Mouse (Mus musculus): Measurements from ENCODE around the gene Tns1. TPM values are rescaled to one million over a fixed set of nuclear protein-coding genes. Genes with fewer than 3 reads are reported as not detected.

Tns1 gene
- polyA plus RNA-seq, 1 experiment from 2014 or later: 8.2 TPM

- no peak overlapping the region for H3K4me2 ChIP-seq (ENCODE audit: low read length)
- H3K36me3 ChIP-seq (ENCODE audit: control insufficient read depth, insufficient read depth, low read length): no peaks in the 10 kb centered on the region
- ATAC-seq: peak; percentile 70
- H3K4me3 ChIP-seq (ENCODE audit: low read depth, low read length): no peak overlapping the region
- H3K27me3 ChIP-seq (ENCODE audit: control insufficient read depth, insufficient read depth, low read depth, low read length): no peaks in the 10 kb centered on the region
- H3K27ac ChIP-seq (ENCODE audit: low read length): peak overlapping the region; percentile 65
- H3K9me3 ChIP-seq (replicated peaks; ENCODE audit: control insufficient read depth, low read length, poor library complexity, severe bottlenecking): no peaks in the 10 kb centered on the region
- H3K9ac ChIP-seq (ENCODE audit: low read depth, low read length): no peak overlapping the region
- 73% methylated on average over 9 of the region's 9 CpGs for WGBS
- no peaks in the 10 kb centered on the region for H3K4me1 ChIP-seq (ENCODE audit: control insufficient read depth, insufficient read depth, low read length)
These were observed 180.5 kb downstream of the Tns1 start for GRCm38 (mm10) chr1:73943667-73944289.

DNA sequence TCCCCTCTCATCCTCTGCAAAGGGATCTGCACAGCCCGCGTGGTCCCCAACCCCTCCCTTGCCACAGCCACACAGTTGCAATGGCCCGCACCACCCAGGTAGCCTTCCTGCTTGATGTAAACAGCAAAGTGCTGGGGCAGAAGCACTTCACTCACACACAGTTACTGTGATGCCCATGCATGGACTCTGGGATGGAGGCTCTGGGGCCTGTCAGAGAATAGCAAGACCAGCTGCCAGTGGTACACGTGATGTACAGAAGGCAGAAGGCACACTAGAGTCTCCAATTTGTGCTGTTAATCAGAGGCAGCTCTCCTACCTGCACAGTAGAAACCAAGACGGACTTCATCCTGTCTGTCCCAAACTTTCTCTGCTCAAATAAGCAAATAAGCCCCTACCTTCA, 181.0 kb downstream of the Tns1 start:
- ATAC-seq: no peak
- Histone ChIP-seq H3K9ac (ENCODE audit: low read depth, low read length) (no peak overlapping the region), H3K4me1 (ENCODE audit: control insufficient read depth, insufficient read depth, low read length) (no peaks in the 10 kb centered on the region), H3K27ac (ENCODE audit: low read length) (peak overlapping the region; percentile 56), H3K9me3 (replicated peaks; ENCODE audit: control insufficient read depth, low read length, poor library complexity, severe bottlenecking) (no peaks in the 10 kb centered on the region), H3K4me2 (ENCODE audit: low read length) (no peak overlapping the region), H3K4me3 (ENCODE audit: low read depth, low read length) (no peak overlapping the region), H3K36me3 (ENCODE audit: control insufficient read depth, insufficient read depth, low read length) (no peaks in the 10 kb centered on the region), H3K27me3 (ENCODE audit: control insufficient read depth, insufficient read depth, low read depth, low read length) (no peaks in the 10 kb centered on the region)
- WGBS: 87% methylated on average over 5 of the region's 5 CpGs

GRCm38 (mm10) chr1:73942243-73942642, 182.0 kb downstream of the Tns1 start:
- no peaks in the 10 kb centered on the region for H3K36me3 ChIP-seq (ENCODE audit: control insufficient read depth, insufficient read depth, low read length)
- WGBS: 24% methylated on average over 2 of the region's 2 CpGs
- H3K27me3 ChIP-seq (ENCODE audit: control insufficient read depth, insufficient read depth, low read depth, low read length): no peaks in the 10 kb centered on the region
- no peaks in the 10 kb centered on the region for H3K4me1 ChIP-seq (ENCODE audit: control insufficient read depth, insufficient read depth, low read length)
- no peak overlapping the region for H3K4me3 ChIP-seq (ENCODE audit: low read depth, low read length)
- H3K9me3 ChIP-seq (replicated peaks; ENCODE audit: control insufficient read depth, low read length, poor library complexity, severe bottlenecking): no peaks in the 10 kb centered on the region
- no peak overlapping the region for H3K9ac ChIP-seq (ENCODE audit: low read depth, low read length)
- no peak for ATAC-seq
- H3K27ac ChIP-seq (ENCODE audit: low read length): no peak overlapping the region
- no peak overlapping the region for H3K4me2 ChIP-seq (ENCODE audit: low read length)

- no peaks in the 10 kb centered on the region for H3K36me3 ChIP-seq (ENCODE audit: control insufficient read depth, insufficient read depth, low read length)
- ATAC-seq: no peak
- H3K4me3 ChIP-seq (ENCODE audit: low read depth, low read length): no peak overlapping the region
- WGBS: 45% methylated on average over 9 of the region's 9 CpGs
- H3K4me1 ChIP-seq (ENCODE audit: control insufficient read depth, insufficient read depth, low read length): no peaks in the 10 kb centered on the region
- no peak overlapping the region for H3K4me2 ChIP-seq (ENCODE audit: low read length)
- H3K27me3 ChIP-seq (ENCODE audit: control insufficient read depth, insufficient read depth, low read depth, low read length): no peaks in the 10 kb centered on the region
- no peak overlapping the region for H3K27ac ChIP-seq (ENCODE audit: low read length)
- no peak overlapping the region for H3K9ac ChIP-seq (ENCODE audit: low read depth, low read length)
- H3K9me3 ChIP-seq (replicated peaks; ENCODE audit: control insufficient read depth, low read length, poor library complexity, severe bottlenecking): no peaks in the 10 kb centered on the region
These were observed 182.6 kb downstream of the Tns1 start for GRCm38 (mm10) chr1:73941697-73942096.

DNA sequence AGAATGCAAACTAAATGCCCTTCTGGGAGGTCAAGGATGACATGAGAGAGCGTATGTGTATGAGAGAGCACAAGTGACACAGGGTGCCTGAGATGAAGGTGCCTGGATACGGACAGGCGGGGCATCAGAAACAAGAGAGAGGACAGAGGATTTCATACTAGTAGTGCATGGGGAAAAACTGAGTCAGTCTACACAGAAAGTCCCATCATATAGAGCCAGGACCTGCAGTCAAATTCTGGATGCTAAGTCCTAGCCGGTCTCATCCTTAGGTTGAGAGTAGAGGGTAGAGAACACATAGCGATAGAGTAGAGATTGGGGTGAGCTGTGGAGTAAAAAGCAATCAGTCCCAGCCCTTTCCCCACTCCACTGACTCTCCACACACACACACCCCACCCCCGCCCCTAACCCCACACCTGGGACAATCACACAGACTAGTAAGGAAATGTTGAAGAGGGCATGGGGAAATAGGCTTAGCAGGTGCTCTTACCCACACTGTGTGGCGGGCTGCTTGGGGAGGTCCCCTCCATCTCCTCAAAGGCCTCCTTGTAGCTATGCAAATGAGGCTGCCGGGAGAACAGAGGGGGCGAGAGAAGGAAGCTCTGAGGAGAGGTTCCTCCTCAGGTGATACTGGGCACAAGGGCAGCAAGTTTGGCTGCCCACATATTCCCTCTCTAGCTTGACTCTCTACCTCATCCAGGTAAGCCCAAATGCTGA, 183.6 kb downstream of the Tns1 start:
- H3K4me1 ChIP-seq (ENCODE audit: control insufficient read depth, insufficient read depth, low read length): no peaks in the 10 kb centered on the region
- H3K27ac ChIP-seq (ENCODE audit: low read length): no peak overlapping the region
- no peak for ATAC-seq
- H3K4me3 ChIP-seq (ENCODE audit: low read depth, low read length): no peak overlapping the region
- H3K27me3 ChIP-seq (ENCODE audit: control insufficient read depth, insufficient read depth, low read depth, low read length): no peaks in the 10 kb centered on the region
- WGBS: 72% methylated on average over 9 of the region's 9 CpGs
- no peaks in the 10 kb centered on the region for H3K36me3 ChIP-seq (ENCODE audit: control insufficient read depth, insufficient read depth, low read length)
- H3K9ac ChIP-seq (ENCODE audit: low read depth, low read length): no peak overlapping the region
- H3K9me3 ChIP-seq (replicated peaks; ENCODE audit: control insufficient read depth, low read length, poor library complexity, severe bottlenecking): no peaks in the 10 kb centered on the region
- H3K4me2 ChIP-seq (ENCODE audit: low read length): no peak overlapping the region

GRCm38 (mm10) chr1:73938597-73938996, 185.7 kb downstream of the Tns1 start:
- no peak overlapping the region for H3K9ac ChIP-seq (ENCODE audit: low read depth, low read length)
- H3K27ac ChIP-seq (ENCODE audit: low read length): no peak overlapping the region
- H3K36me3 ChIP-seq (ENCODE audit: control insufficient read depth, insufficient read depth, low read length): no peaks in the 10 kb centered on the region
- no peaks in the 10 kb centered on the region for H3K4me1 ChIP-seq (ENCODE audit: control insufficient read depth, insufficient read depth, low read length)
- no peak overlapping the region for H3K4me2 ChIP-seq (ENCODE audit: low read length)
- WGBS: 69% methylated on average over 10 of the region's 10 CpGs
- no peaks in the 10 kb centered on the region for H3K27me3 ChIP-seq (ENCODE audit: control insufficient read depth, insufficient read depth, low read depth, low read length)
- H3K4me3 ChIP-seq (ENCODE audit: low read depth, low read length): no peak overlapping the region
- no peaks in the 10 kb centered on the region for H3K9me3 ChIP-seq (replicated peaks; ENCODE audit: control insufficient read depth, low read length, poor library complexity, severe bottlenecking)
- no peak for ATAC-seq

DNA sequence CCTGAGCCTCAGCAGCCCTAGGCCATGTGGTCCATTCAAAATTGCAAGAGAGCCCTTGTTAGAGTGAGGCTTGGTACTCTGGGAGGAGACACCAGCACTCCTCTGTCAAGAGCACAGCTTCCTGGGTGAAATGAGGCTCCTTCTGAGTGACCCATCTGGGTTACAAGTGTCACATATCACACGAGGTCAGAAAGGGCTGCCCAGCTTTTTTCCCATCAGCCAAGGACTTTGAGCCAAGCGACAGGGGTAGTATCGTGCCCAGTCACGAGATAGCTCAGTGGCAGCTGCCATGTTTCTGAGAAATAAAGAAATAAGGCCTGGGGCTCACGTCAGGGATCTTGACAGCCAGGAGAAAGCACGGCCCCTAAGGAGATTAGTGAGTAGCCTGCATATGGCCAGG, 186.4 kb downstream of the Tns1 start:
- 37% methylated on average over 6 of the region's 6 CpGs for WGBS
- Histone ChIP-seq H3K4me2 (ENCODE audit: low read length) (no peak overlapping the region), H3K9ac (ENCODE audit: low read depth, low read length) (no peak overlapping the region), H3K27ac (ENCODE audit: low read length) (no peak overlapping the region), H3K4me1 (ENCODE audit: control insufficient read depth, insufficient read depth, low read length) (no peaks in the 10 kb centered on the region), H3K4me3 (ENCODE audit: low read depth, low read length) (no peak overlapping the region), H3K27me3 (ENCODE audit: control insufficient read depth, insufficient read depth, low read depth, low read length) (no peaks in the 10 kb centered on the region), H3K36me3 (ENCODE audit: control insufficient read depth, insufficient read depth, low read length) (no peaks in the 10 kb centered on the region), H3K9me3 (replicated peaks; ENCODE audit: control insufficient read depth, low read length, poor library complexity, severe bottlenecking) (no peaks in the 10 kb centered on the region)
- no peak for ATAC-seq

GRCm38 (mm10) chr1:73936537-73936936, 187.7 kb downstream of the Tns1 start:
- no peaks in the 10 kb centered on the region for H3K4me1 ChIP-seq (ENCODE audit: control insufficient read depth, insufficient read depth, low read length)
- H3K36me3 ChIP-seq (ENCODE audit: control insufficient read depth, insufficient read depth, low read length): no peaks in the 10 kb centered on the region
- no peak overlapping the region for H3K27ac ChIP-seq (ENCODE audit: low read length)
- H3K4me3 ChIP-seq (ENCODE audit: low read depth, low read length): no peak overlapping the region
- no peak overlapping the region for H3K4me2 ChIP-seq (ENCODE audit: low read length)
- WGBS: 91% methylated on average over 3 of the region's 3 CpGs
- H3K9ac ChIP-seq (ENCODE audit: low read depth, low read length): no peak overlapping the region
- H3K9me3 ChIP-seq (replicated peaks; ENCODE audit: control insufficient read depth, low read length, poor library complexity, severe bottlenecking): no peaks in the 10 kb centered on the region
- H3K27me3 ChIP-seq (ENCODE audit: control insufficient read depth, insufficient read depth, low read depth, low read length): no peaks in the 10 kb centered on the region
- ATAC-seq: no peak

GRCm38 (mm10) chr1:73935442-73936080, 188.7 kb downstream of the Tns1 start:
- H3K27me3 ChIP-seq (ENCODE audit: control insufficient read depth, insufficient read depth, low read depth, low read length): no peaks in the 10 kb centered on the region
- no peak overlapping the region for H3K27ac ChIP-seq (ENCODE audit: low read length)
- 67% methylated on average over 4 of the region's 4 CpGs for WGBS
- H3K9me3 ChIP-seq (replicated peaks; ENCODE audit: control insufficient read depth, low read length, poor library complexity, severe bottlenecking): no peaks in the 10 kb centered on the region
- no peaks in the 10 kb centered on the region for H3K36me3 ChIP-seq (ENCODE audit: control insufficient read depth, insufficient read depth, low read length)
- H3K4me1 ChIP-seq (ENCODE audit: control insufficient read depth, insufficient read depth, low read length): no peaks in the 10 kb centered on the region
- ATAC-seq: no peak
- H3K9ac ChIP-seq (ENCODE audit: low read depth, low read length): no peak overlapping the region
- H3K4me3 ChIP-seq (ENCODE audit: low read depth, low read length): no peak overlapping the region
- H3K4me2 ChIP-seq (ENCODE audit: low read length): no peak overlapping the region
